Mouse (Mus musculus) erythroblast, embryonic 14.5 days (primary cell): ENCODE data around the gene Tlr9.

ENCODE experiments used
- GATA1 ChIP-seq: IDR thresholded peaks from 2 replicates; pipeline ENCODE4 v1.6.1; 2012; ENCODE audit warnings: low read length, inconsistent platforms, mixed read lengths
- TAL1 ChIP-seq: IDR thresholded peaks from 3 replicates; pipeline ENCODE4 v1.6.1; 2012; ENCODE audit warnings: low read length, inconsistent platforms, mixed read lengths

DNA sequence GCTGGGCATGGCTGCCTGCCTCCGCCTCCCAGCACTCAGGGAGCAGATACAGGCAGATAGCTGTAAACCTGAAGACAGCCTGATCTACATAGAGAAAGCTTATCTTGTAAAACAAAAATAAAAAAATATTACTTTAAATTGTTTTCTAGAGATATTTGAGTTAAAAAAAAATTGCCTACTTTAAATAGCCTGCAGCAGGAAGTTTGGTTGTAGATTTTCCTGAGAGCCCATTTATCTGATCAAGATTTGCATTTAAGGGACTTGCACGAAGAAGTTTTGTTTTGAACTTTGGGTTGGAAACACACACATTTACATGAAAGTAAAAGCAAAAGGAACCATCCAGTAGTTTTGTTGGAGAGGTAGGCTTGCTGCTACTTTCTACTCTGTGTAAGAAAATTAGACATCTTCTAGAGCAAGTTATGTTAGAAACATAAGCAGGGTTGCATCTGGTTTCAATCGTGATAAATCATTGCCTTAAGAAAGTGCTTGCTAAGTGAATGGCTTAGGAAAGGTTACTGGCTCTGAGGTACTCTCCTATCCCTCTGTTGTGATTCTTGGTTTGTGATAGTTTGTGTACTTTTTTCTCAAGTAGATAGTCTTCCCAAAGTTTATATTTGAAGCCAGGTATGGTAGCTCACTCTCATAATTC lies 46.7 kb upstream of the Tlr9 start:
- TF ChIP-seq GATA1 (no peak), TAL1 (no peak)
